Comparison of ENCODE assay signal across 8 mouse cellular contexts in genomic region chr17:26243471-26244100, GRCm38 (mm10). TPM values are rescaled to one million over a fixed set of nuclear protein-coding genes. Genes with fewer than 3 reads are reported as not detected.
DNase-seq lines count a peak whose midpoint lies in the region; ATAC-seq and TF ChIP-seq lines count a peak whose summit lies in the region.

No protein-coding gene starts in this region.

- TF ChIP-seq CTCF in CH12.LX (conservative IDR thresholded peaks at IDR 0.05 in 1 of 2, IDR thresholded peaks at IDR 0.05 in 1 of 2; ENCODE audit: low read depth in 2 of 2, low read length in 2 of 2), result peak in 1 of 2 experiments; percentile 60; a peak in 3 of 4 replicates
- TF ChIP-seq CTCF in spleen, adult 2 months (IDR thresholded peaks at IDR 0.05; ENCODE audit: extremely low read depth, insufficient read depth, insufficient read length, insufficient replicate concordance), result 0 out of 2 replicates have a peak, but pooled peaks have one; percentile 21

- peaks cover 6% of the 10 kb centered on the region for H3K9me3 ChIP-seq in CH12.LX (replicated peaks; ENCODE audit: low read length)
- no peaks in the 10 kb centered on the region for H3K9me3 ChIP-seq in heart, embryonic 11.5 days (replicated peaks; ENCODE audit: control insufficient read depth, low read length)

- peak overlapping the region; percentile 2; the same call in 1 of the 2 replicates for H3K27ac ChIP-seq in CH12.LX (ENCODE audit: insufficient read depth, low read depth)
- H3K27ac ChIP-seq in heart, embryonic 11.5 days (ENCODE audit: low read depth, low read length), result peak overlapping the region; percentile 70
- peak overlapping the region; percentile 51 for H3K27ac ChIP-seq in spleen, adult 2 months (ENCODE audit: insufficient read depth, low read length)

- peak overlapping the region; percentile 69 for H3K9ac ChIP-seq in CH12.LX (ENCODE audit: insufficient read depth, low read depth)
- H3K9ac ChIP-seq in heart, embryonic 11.5 days (ENCODE audit: low read depth, low read length), result peak overlapping the region; percentile 79

- TF ChIP-seq POLR2A in CH12.LX (IDR thresholded peaks at IDR 0.05; ENCODE audit: low read depth, low read length), result no peak; the same call in 1 of the 2 replicates
- no peak for TF ChIP-seq POLR2A in spleen, adult 2 months (IDR thresholded peaks at IDR 0.05; ENCODE audit: low read depth, low read length)

- no peak for TF ChIP-seq EP300 in CH12.LX (IDR thresholded peaks at IDR 0.05; ENCODE audit: low read length)

- in situ Hi-C loops in CH12.LX (cut with MboI; ENCODE audit: low pct_ligation_motif_present, low pct_unique_long_range_greater_than_20kb, low sequenced_read_pairs), result loop anchor here (5.0 kb wide), 1 partner anchor 51 kb away; no protein-coding TSS in a partner anchor

- DNase-seq in 3T3-L1 (ENCODE audit: low read depth, low spot score) (peak; percentile 86), CH12.LX (ENCODE audit: extremely low read depth) (peak; percentile 77)
- DNase-seq in kidney, postnatal 25 days, result peak; percentile 76 to 91
- peak; percentile 83 to 85 for DNase-seq in lung, postnatal 4 days
- DNase-seq in spleen, adult 2 months (ENCODE audit: low read depth in 1 of 2, low spot score in 2 of 2), result peak; percentile 51 to 60
- DNase-seq in cerebellum, postnatal 14 days, result no peak

- peak overlapping the region; percentile 39; the same call in 1 of the 2 replicates for H3K4me2 ChIP-seq in CH12.LX (ENCODE audit: insufficient read depth, low read depth, poor library complexity, severe bottlenecking)
- H3K4me2 ChIP-seq in heart, embryonic 11.5 days, result peak overlapping the region; percentile 91

- peak; percentile 47 for TF ChIP-seq RAD21 in CH12.LX (IDR thresholded peaks at IDR 0.05; ENCODE audit: low read depth, low read length)

- no peaks in the 10 kb centered on the region for H3K36me3 ChIP-seq in CH12.LX (replicated peaks in 1 of 2; ENCODE audit: control insufficient read depth in 1 of 2, insufficient read depth in 1 of 2, low read length in 1 of 2)
- H3K36me3 ChIP-seq in heart, embryonic 11.5 days (ENCODE audit: control insufficient read depth, insufficient read depth, low read length), result no peaks in the 10 kb centered on the region
- H3K36me3 ChIP-seq in spleen, adult 2 months (ENCODE audit: control insufficient read depth, insufficient read depth, low read length), result no peaks in the 10 kb centered on the region

- peaks cover 0 to 22% of the 10 kb centered on the region in 2 experiments for H3K4me1 ChIP-seq in CH12.LX (ENCODE audit: control insufficient read depth in 1 of 2, insufficient read depth in 2 of 2)
- peaks cover 15% of the 10 kb centered on the region for H3K4me1 ChIP-seq in heart, embryonic 11.5 days (ENCODE audit: control insufficient read depth, insufficient read depth, low read length)
- H3K4me1 ChIP-seq in spleen, adult 2 months (ENCODE audit: control insufficient read depth, insufficient read depth, insufficient read length), result peaks cover 5% of the 10 kb centered on the region; the same call in 1 of the 2 replicates

- peak; percentile 55 for ATAC-seq in common myeloid progenitor, adult 5-6 weeks (replicated peaks; ENCODE audit: low read depth, poor library complexity, severe bottlenecking)
- peak; percentile 76 for ATAC-seq in heart, embryonic 11.5 days (replicated peaks; ENCODE audit: insufficient number of reproducible peaks, low FRiP score, low TSS enrichment)

- H3K27me3 ChIP-seq in CH12.LX (replicated peaks), result peaks cover 9% of the 10 kb centered on the region
- no peaks in the 10 kb centered on the region for H3K27me3 ChIP-seq in heart, embryonic 11.5 days (ENCODE audit: control insufficient read depth, insufficient read depth, low read length)
- no peaks in the 10 kb centered on the region for H3K27me3 ChIP-seq in spleen, adult 2 months (ENCODE audit: control insufficient read depth, insufficient read depth, low read length)

- dilution Hi-C loops in CH12.LX (cut with MboI; ENCODE audit: extremely low pct_ligation_motif_present, extremely low pct_unique_long_range_greater_than_20kb, low sequenced_read_pairs), result no loop called here

- peak overlapping the region; percentile 71 to 88 (median 84) for H3K4me3 ChIP-seq in CH12.LX (replicated peaks in 1 of 3; ENCODE audit: low read depth in 2 of 3, low read length in 2 of 3, poor library complexity in 1 of 3)
- peak overlapping the region; percentile 68 for H3K4me3 ChIP-seq in heart, embryonic 11.5 days (ENCODE audit: low read depth, low read length)
- peak overlapping the region; percentile 68 for H3K4me3 ChIP-seq in spleen, adult 2 months (ENCODE audit: extremely low read depth, insufficient read depth, insufficient read length)

- WGBS in heart, embryonic 11.5 days (ENCODE audit: insufficient replicate concordance), result under 1% methylated on average over 32 of the region's 32 CpGs
- WGBS in spleen, adult 2 months, result under 1% methylated on average over 32 of the region's 32 CpGs

- no peaks in the 10 kb centered on the region for H3K79me2 ChIP-seq in CH12.LX (replicated peaks; ENCODE audit: control insufficient read depth, extremely low read depth, insufficient read depth, poor library complexity, severe bottlenecking)

TF ChIP-seq in CH12.LX, 34 proteins besides CTCF, POLR2A, EP300 and RAD21:
- no peak for TF ChIP-seq RCOR1 (conservative IDR thresholded peaks at IDR 0.05; ENCODE audit: low read depth, low read length)
- peak; percentile 50; the same call in 1 of the 2 replicates for TF ChIP-seq MAZ (IDR thresholded peaks at IDR 0.05; ENCODE audit: low read depth, low read length)
- TF ChIP-seq PAX5 (IDR thresholded peaks at IDR 0.05; ENCODE audit: low read length), result no peak
- peak; percentile 36 for TF ChIP-seq SMC3 (IDR thresholded peaks at IDR 0.05; ENCODE audit: low read depth, low read length)
- 0 out of 2 replicates have a peak, but pooled peaks have one; percentile 50 for TF ChIP-seq UBTF (IDR thresholded peaks at IDR 0.05; ENCODE audit: low read depth, low read length)
- TF ChIP-seq ELF1 (IDR thresholded peaks at IDR 0.05; ENCODE audit: low read depth, low read length), result no peak
- TF ChIP-seq SIN3A (IDR thresholded peaks at IDR 0.05; ENCODE audit: low read length), result no peak; the same call in 1 of the 2 replicates
- 0 out of 2 replicates have a peak, but pooled peaks have one; percentile 29 for TF ChIP-seq TBP (conservative IDR thresholded peaks at IDR 0.05; ENCODE audit: low read depth, low read length)
- no peak for TF ChIP-seq ZNF384 (IDR thresholded peaks at IDR 0.05; ENCODE audit: low read depth, low read length)
- TF ChIP-seq NELFE (IDR thresholded peaks at IDR 0.05; ENCODE audit: low read depth, low read length), result 0 out of 2 replicates have a peak, but pooled peaks have one; percentile 46
- TF ChIP-seq NRF1 (IDR thresholded peaks at IDR 0.05; ENCODE audit: low read depth, low read length), result 0 out of 2 replicates have a peak, but pooled peaks have one; percentile 33
- no peak for TF ChIP-seq MAX (IDR thresholded peaks at IDR 0.05; ENCODE audit: low read length)
- TF ChIP-seq E2F4 (IDR thresholded peaks at IDR 0.05; ENCODE audit: insufficient replicate concordance, low read depth, low read length), result no peak
- peak; percentile 37; the same call in 1 of the 2 replicates for TF ChIP-seq MXI1 (IDR thresholded peaks at IDR 0.05; ENCODE audit: low read depth, low read length)

RNA-seq across cellular contexts. Expression of gene Fam234a, which starts 0.5 kb away (rescaled TPM):
- total RNA-seq in CH12.LX (2012; rRNA removed) (4.9 and 8.3 TPM in 2 replicates), CH12.LX (2014; rRNA removed) (3.6 and 4.1 TPM in 2 replicates)
- 9.0 and 13.3 TPM in 2 replicates for polyA plus RNA-seq in CH12.LX (2012; ENCODE audit: insufficient read length, low read depth)
- 6.9 and 8.3 TPM in 2 replicates for total RNA-seq in common myeloid progenitor, adult 5-6 weeks (2017)
- polyA plus RNA-seq in heart, embryonic 11.5 days (2014; fragmentation: Nextera tagmentation; extraction: Ambion mirVana), result 34.4 and 39.7 TPM in 2 replicates
- polyA plus RNA-seq in spleen, adult 2 months (2012; rRNA removed), result 22.9 and 26.4 TPM in 2 replicates

RNA-seq across cellular contexts. Expression of gene Luc7l, which starts 9.1 kb away (rescaled TPM):
- total RNA-seq in CH12.LX (2012; rRNA removed) (46.1 and 63.0 TPM in 2 replicates), CH12.LX (2014; rRNA removed) (70.2 and 75.9 TPM in 2 replicates)
- 68.6 and 76.0 TPM in 2 replicates for polyA plus RNA-seq in CH12.LX (2012; ENCODE audit: insufficient read length, low read depth)
- total RNA-seq in common myeloid progenitor, adult 5-6 weeks (2017), result 104 and 124 TPM in 2 replicates
- polyA plus RNA-seq in heart, embryonic 11.5 days (2014; fragmentation: Nextera tagmentation; extraction: Ambion mirVana), result 70.2 and 77.2 TPM in 2 replicates
- 13.8 and 14.5 TPM in 2 replicates for polyA plus RNA-seq in spleen, adult 2 months (2012; rRNA removed)

RNA-seq across cellular contexts. Expression of gene Arhgdig, which starts 36.0 kb away (rescaled TPM):
- 10.1 and 10.3 TPM in 2 replicates for total RNA-seq in CH12.LX (2012; rRNA removed)
- 0.24 TPM in 1 of 2 replicates, not detected in the other for total RNA-seq in CH12.LX (2014; rRNA removed)
- polyA plus RNA-seq in CH12.LX (2012; ENCODE audit: insufficient read length, low read depth), result 0.60 and 1.6 TPM in 2 replicates
- not detected in 2 replicates for total RNA-seq in common myeloid progenitor, adult 5-6 weeks (2017)
- polyA plus RNA-seq in heart, embryonic 11.5 days (2014; fragmentation: Nextera tagmentation; extraction: Ambion mirVana), result 6.4 and 7.6 TPM in 2 replicates
- 7.7 and 15.8 TPM in 2 replicates for polyA plus RNA-seq in spleen, adult 2 months (2012; rRNA removed)

RNA-seq across cellular contexts. Expression of gene Rgs11, which starts 40.8 kb away (rescaled TPM):
- total RNA-seq in CH12.LX (2012; rRNA removed) (1.8 and 8.1 TPM in 2 replicates), CH12.LX (2014; rRNA removed) (0.28 and 0.40 TPM in 2 replicates)
- 0.13 TPM in 1 of 2 replicates, not detected in the other for polyA plus RNA-seq in CH12.LX (2012; ENCODE audit: insufficient read length, low read depth)
- 0.23 and 0.82 TPM in 2 replicates for total RNA-seq in common myeloid progenitor, adult 5-6 weeks (2017)
- polyA plus RNA-seq in heart, embryonic 11.5 days (2014; fragmentation: Nextera tagmentation; extraction: Ambion mirVana), result 3.7 and 5.8 TPM in 2 replicates
- 11.5 and 16.1 TPM in 2 replicates for polyA plus RNA-seq in spleen, adult 2 months (2012; rRNA removed)

RNA-seq across cellular contexts. Expression of gene Pdia2, which starts 44.7 kb away (rescaled TPM):
- total RNA-seq in CH12.LX (2012; rRNA removed) (0.38 and 0.50 TPM in 2 replicates), CH12.LX (2014; rRNA removed) (not detected in 2 replicates)
- not detected in 2 replicates for polyA plus RNA-seq in CH12.LX (2012; ENCODE audit: insufficient read length, low read depth)
- total RNA-seq in common myeloid progenitor, adult 5-6 weeks (2017), result 3.9 and 5.7 TPM in 2 replicates
- 0.54 and 2.2 TPM in 2 replicates for polyA plus RNA-seq in heart, embryonic 11.5 days (2014; fragmentation: Nextera tagmentation; extraction: Ambion mirVana)
- polyA plus RNA-seq in spleen, adult 2 months (2012; rRNA removed), result 47.8 and 49.0 TPM in 2 replicates

Comparison
In these comparisons a context has a peak if more than half of its experiments do, and no peak if none do; other contexts are left out.
1. DNase-seq: peak in 3T3-L1 (single experiment), CH12.LX (single experiment), kidney, postnatal 25 days (2 of 2), lung, postnatal 4 days (2 of 2) and spleen, adult 2 months (2 of 2); none in cerebellum, postnatal 14 days (0 of 2).
2. H3K27ac ChIP-seq: peak in every context shown above with its lines; median percentile 70 in heart, embryonic 11.5 days; 51 in spleen, adult 2 months; 2 in CH12.LX.
3. Peak in every context shown above with its lines, with median percentiles within 50 percentile points of each other: H3K4me3 ChIP-seq.